Mouse (Mus musculus) heart, embryonic 15.5 days (tissue): ENCODE results near the gene A930002H24Rik. TPM values are rescaled to one million over a fixed set of nuclear protein-coding genes. Genes with fewer than 3 reads are reported as not detected.
A peak's percentile ranks its signal among the peaks of the same experiment; 100 is the strongest.

Source experiments
- ATAC-seq: fragments of 200-750 bp; cut with Nextera tagmentation; replicated peaks from 2 replicates; pipeline ENCODE4 v1.8.0; 2017; ENCODE audit warnings: low read depth, moderate TSS enrichment; ENCODE audit not compliant: insufficient number of reproducible peaks, insufficient read depth, low FRiP score
- H3K27ac ChIP-seq: fragments of 300-500 bp; sonication (generic); 2 replicates; pipeline ENCODE4 v1.5.1; 2015; ENCODE audit warnings: mild to moderate bottlenecking, inconsistent platforms
- H3K27me3 ChIP-seq: fragments of 300-500 bp; sonication (generic); 2 replicates; pipeline ENCODE4 v1.6.1; 2015; ENCODE audit warnings: inconsistent platforms
- H3K36me3 ChIP-seq: fragments of 300-500 bp; sonication (generic); 2 replicates; pipeline ENCODE4 v1.6.1; 2015; ENCODE audit warnings: mild to moderate bottlenecking, inconsistent platforms
- H3K4me1 ChIP-seq: fragments of 300-500 bp; sonication (generic); replicated peaks from 2 replicates; pipeline ENCODE4 v1.6.1; 2015; ENCODE audit warnings: inconsistent platforms
- H3K4me2 ChIP-seq: fragments of 300-500 bp; sonication (generic); 2 replicates; pipeline ENCODE4 v1.6.1; 2015; ENCODE audit warnings: inconsistent platforms, mild to moderate bottlenecking, moderate library complexity
- H3K4me3 ChIP-seq: fragments of 300-500 bp; sonication (generic); 2 replicates; pipeline ENCODE4 v1.5.1; 2015; ENCODE audit warnings: mild to moderate bottlenecking, inconsistent platforms
- H3K9ac ChIP-seq: fragments of 300-500 bp; sonication (generic); 2 replicates; pipeline ENCODE4 v1.6.1; 2015; ENCODE audit warnings: mild to moderate bottlenecking, inconsistent platforms
- H3K9me3 ChIP-seq: fragments of 300-500 bp; sonication (generic); replicated peaks from 2 replicates; pipeline ENCODE4 v1.6.1; 2016; ENCODE audit warnings: inconsistent platforms
- WGBS: fragments of 180-500 bp; shearing (Covaris S2); methylation state at CpG from one replicate; pipeline ENCODE4 v1.1.7; 2015; ENCODE audit warnings: mixed read lengths; 5-methylcytosine and 5-hydroxymethylcytosine counted together
- polyA plus RNA-seq: library from polyadenylated mRNA; unstranded; fragments of >200 nt; fragmentation: Nextera tagmentation; extraction: Ambion mirVana; gene quantifications from 2 replicates; pipeline ENCODE4 v1.2.1, GENCODE M21; 2015

Gene A930002H24Rik
- polyA plus RNA-seq, result 2.1 and 2.8 TPM in 2 replicates

- under 1% methylated on average over 55 of the region's 55 CpGs for WGBS
- Histone ChIP-seq H3K9me3 (no peaks in the 10 kb centered on the region), H3K36me3 (no peaks in the 10 kb centered on the region), H3K27ac (peak within 1 kb of the TSS; percentile 85), H3K4me2 (peak within 1 kb of the TSS; percentile 93), H3K9ac (peak within 1 kb of the TSS; percentile 73), H3K4me3 (peak within 1 kb of the TSS; percentile 71), H3K27me3 (no peaks in the 10 kb centered on the region), H3K4me1 (peaks cover 9% of the 10 kb centered on the region; the same call in 1 of the 2 replicates)
- peak; percentile 99 for ATAC-seq
Measured at GRCm38 (mm10) chr17:63863647-63864149, at the start of gene A930002H24Rik. A930002H24Rik (minus strand) TSS chr17:63863791.

DNA sequence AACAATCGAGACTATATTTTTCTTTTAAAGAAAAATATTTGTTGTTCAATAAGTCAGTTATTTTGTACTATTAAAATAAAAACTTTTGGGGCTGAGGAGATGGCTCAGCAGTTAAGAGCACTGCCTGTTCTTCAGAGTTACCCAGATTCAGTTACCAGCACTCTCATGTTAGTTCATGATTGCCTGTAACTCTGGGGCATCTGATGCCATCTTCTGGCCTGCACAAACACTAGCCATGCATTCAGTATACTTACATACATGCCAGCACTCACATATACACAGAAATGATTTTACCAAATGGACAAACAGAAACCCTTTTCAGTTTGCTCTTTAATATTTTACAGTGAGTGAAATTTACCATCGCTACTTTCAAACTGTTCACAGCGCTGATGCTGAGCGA is 45.7 kb upstream of the A930002H24Rik start:
- Histone ChIP-seq H3K4me3 (no peak overlapping the region), H3K4me1 (no peaks in the 10 kb centered on the region), H3K36me3 (no peaks in the 10 kb centered on the region), H3K4me2 (no peak overlapping the region), H3K9ac (no peak overlapping the region), H3K27ac (no peak overlapping the region), H3K9me3 (no peaks in the 10 kb centered on the region), H3K27me3 (no peaks in the 10 kb centered on the region)
- WGBS, result 93% methylated on average over 4 of the region's 4 CpGs
- ATAC-seq, result no peak

GRCm38 (mm10) chr17:63897050-63897449 is 33.5 kb upstream of the A930002H24Rik start:
- H3K4me2 ChIP-seq, result no peak overlapping the region
- H3K36me3 ChIP-seq, result no peaks in the 10 kb centered on the region
- H3K9ac ChIP-seq, result no peak overlapping the region
- H3K4me1 ChIP-seq, result no peaks in the 10 kb centered on the region
- no peak overlapping the region for H3K27ac ChIP-seq
- no peak overlapping the region for H3K4me3 ChIP-seq
- no peaks in the 10 kb centered on the region for H3K27me3 ChIP-seq
- WGBS, result 86% methylated on average over 7 of the region's 7 CpGs
- no peak for ATAC-seq
- H3K9me3 ChIP-seq, result no peaks in the 10 kb centered on the region

GRCm38 (mm10) chr17:63895829-63896228 is 32.2 kb upstream of the A930002H24Rik start:
- H3K4me2 ChIP-seq, result no peak overlapping the region
- H3K9me3 ChIP-seq, result no peaks in the 10 kb centered on the region
- H3K9ac ChIP-seq, result no peak overlapping the region
- H3K27me3 ChIP-seq, result no peaks in the 10 kb centered on the region
- H3K4me3 ChIP-seq, result no peak overlapping the region
- no peak overlapping the region for H3K27ac ChIP-seq
- no peaks in the 10 kb centered on the region for H3K4me1 ChIP-seq
- no peak for ATAC-seq
- no peaks in the 10 kb centered on the region for H3K36me3 ChIP-seq
- 55% methylated on average over 3 of the region's 3 CpGs for WGBS

DNA sequence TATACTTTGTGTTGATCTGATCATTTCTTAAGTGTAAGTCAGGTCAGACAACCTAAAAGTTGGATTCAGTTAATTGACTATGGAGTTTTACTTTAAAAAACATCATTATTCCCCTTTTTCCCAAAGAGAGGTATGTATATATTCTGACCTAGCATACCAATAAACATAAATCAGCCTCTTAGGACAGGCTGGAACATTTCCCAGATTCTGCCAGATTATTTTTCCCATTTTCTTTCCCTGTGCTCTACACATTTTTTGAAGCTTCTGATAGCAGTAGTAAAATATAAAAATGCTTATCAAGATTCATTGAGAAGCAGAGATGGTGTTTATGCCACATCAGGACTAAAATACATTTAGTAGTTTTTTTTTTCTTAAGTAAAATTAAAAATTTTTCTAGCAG is 27.0 kb upstream of the A930002H24Rik start:
- Histone ChIP-seq H3K4me2 (no peak overlapping the region), H3K9me3 (no peaks in the 10 kb centered on the region), H3K4me1 (no peaks in the 10 kb centered on the region), H3K27ac (no peak overlapping the region), H3K9ac (no peak overlapping the region), H3K36me3 (no peaks in the 10 kb centered on the region), H3K27me3 (no peaks in the 10 kb centered on the region), H3K4me3 (no peak overlapping the region)
- no peak for ATAC-seq

GRCm38 (mm10) chr17:63886988-63887387 is 23.4 kb upstream of the A930002H24Rik start:
- Histone ChIP-seq H3K27me3 (no peaks in the 10 kb centered on the region), H3K4me2 (no peak overlapping the region), H3K36me3 (no peaks in the 10 kb centered on the region), H3K27ac (no peak overlapping the region), H3K9me3 (no peaks in the 10 kb centered on the region), H3K9ac (no peak overlapping the region), H3K4me3 (no peak overlapping the region), H3K4me1 (no peaks in the 10 kb centered on the region)
- 96% methylated on average over 2 of the region's 2 CpGs for WGBS
- ATAC-seq, result no peak

GRCm38 (mm10) chr17:63880009-63880408 is 16.4 kb upstream of the A930002H24Rik start:
- no peak overlapping the region for H3K4me3 ChIP-seq
- H3K27me3 ChIP-seq, result no peaks in the 10 kb centered on the region
- WGBS, result 70% methylated on average over 4 of the region's 4 CpGs
- H3K4me1 ChIP-seq, result no peaks in the 10 kb centered on the region
- no peaks in the 10 kb centered on the region for H3K36me3 ChIP-seq
- H3K27ac ChIP-seq, result no peak overlapping the region
- H3K4me2 ChIP-seq, result no peak overlapping the region
- no peak overlapping the region for H3K9ac ChIP-seq
- no peaks in the 10 kb centered on the region for H3K9me3 ChIP-seq
- ATAC-seq, result no peak

- no peaks in the 10 kb centered on the region for H3K27me3 ChIP-seq
- no peak overlapping the region for H3K9ac ChIP-seq
- no peak overlapping the region for H3K4me3 ChIP-seq
- H3K4me1 ChIP-seq, result no peaks in the 10 kb centered on the region
- H3K27ac ChIP-seq, result no peak overlapping the region
- no peaks in the 10 kb centered on the region for H3K36me3 ChIP-seq
- ATAC-seq, result no peak
- H3K9me3 ChIP-seq, result no peaks in the 10 kb centered on the region
- WGBS, result 87% methylated on average over 4 of the region's 4 CpGs
- H3K4me2 ChIP-seq, result no peak overlapping the region
Measured at GRCm38 (mm10) chr17:63878889-63879288, 15.3 kb upstream of the A930002H24Rik start.

DNA sequence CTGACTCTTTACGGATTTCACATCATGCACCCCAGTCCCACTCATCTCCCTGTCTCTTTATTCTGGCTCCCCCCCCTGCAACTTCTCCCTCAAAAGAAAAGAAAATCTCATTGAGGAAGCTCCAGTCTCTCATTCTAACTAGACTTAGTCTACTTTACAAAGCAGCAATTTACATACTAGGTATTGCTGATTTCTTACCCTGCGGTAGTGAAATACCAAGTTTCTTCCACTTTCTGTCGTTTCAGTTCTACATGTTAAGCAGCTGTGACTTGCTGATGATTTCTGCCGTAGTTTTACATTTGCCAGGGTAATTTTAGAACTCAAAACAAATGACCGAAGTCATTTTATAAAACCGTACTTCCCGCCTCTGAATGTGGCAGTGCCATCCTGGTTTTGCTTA is 8.2 kb upstream of the A930002H24Rik start:
- no peak overlapping the region for H3K9ac ChIP-seq
- no peak overlapping the region for H3K4me2 ChIP-seq
- no peak overlapping the region for H3K27ac ChIP-seq
- 0 out of 2 replicates have a peak, but pooled peaks cover 2% of the 10 kb centered on the region for H3K4me1 ChIP-seq
- H3K4me3 ChIP-seq, result no peak overlapping the region
- no peaks in the 10 kb centered on the region for H3K9me3 ChIP-seq
- H3K36me3 ChIP-seq, result no peaks in the 10 kb centered on the region
- no peaks in the 10 kb centered on the region for H3K27me3 ChIP-seq
- no peak for ATAC-seq
- WGBS, result 90% methylated on average over 7 of the region's 7 CpGs

- peak overlapping the region; percentile 93 for H3K4me2 ChIP-seq
- H3K36me3 ChIP-seq, result no peaks in the 10 kb centered on the region
- peak overlapping the region; percentile 73 for H3K9ac ChIP-seq
- ATAC-seq, result peak; percentile 68
- peaks cover 9% of the 10 kb centered on the region; the same call in 1 of the 2 replicates for H3K4me1 ChIP-seq
- H3K27me3 ChIP-seq, result no peaks in the 10 kb centered on the region
- H3K4me3 ChIP-seq, result peak overlapping the region; percentile 71
- H3K27ac ChIP-seq, result peak overlapping the region; percentile 65
- no peaks in the 10 kb centered on the region for H3K9me3 ChIP-seq
- under 1% methylated on average over 45 of the region's 48 CpGs for WGBS
Measured at GRCm38 (mm10) chr17:63864171-63864571, 580 bp upstream of the A930002H24Rik start.

DNA sequence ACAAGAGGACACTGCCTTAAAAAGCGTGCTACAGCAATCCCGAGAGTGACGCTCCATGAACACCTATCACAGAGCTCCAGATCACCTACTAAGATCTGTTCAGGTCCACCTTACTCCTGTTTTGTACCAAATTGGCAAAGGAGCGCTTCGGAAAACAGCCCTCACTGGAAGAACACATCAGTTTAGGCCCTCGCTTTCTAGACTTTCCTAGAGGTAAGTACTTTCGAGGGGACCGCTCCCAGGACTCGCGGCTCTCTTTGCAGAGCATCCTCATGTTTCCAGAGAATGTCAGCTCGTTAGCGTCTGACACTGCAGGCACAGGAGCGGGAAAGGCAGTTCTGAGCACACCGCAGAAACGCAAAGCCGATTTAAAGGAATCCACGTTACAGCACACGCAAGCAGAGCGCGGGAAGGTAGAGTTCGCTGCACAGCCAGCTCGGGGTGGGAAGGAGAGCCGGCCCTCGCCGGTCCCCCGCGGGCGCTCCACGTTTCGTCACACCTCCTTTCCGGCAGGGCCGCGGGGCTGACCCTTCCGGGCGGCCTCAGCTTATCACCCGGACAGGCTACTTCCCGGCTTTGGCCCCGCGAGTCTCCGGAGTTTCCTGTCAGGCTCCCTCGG is 470 bp downstream of the A930002H24Rik start, which contains the start of gene Fer:
Gene Fer, plus strand, starts transcription at position 51 of the 619 bp plus-strand sequence.
- Histone ChIP-seq H3K4me3 (peak within 1 kb of the TSS; percentile 71), H3K36me3 (no peaks in the 10 kb centered on the region), H3K4me1 (peaks cover 9% of the 10 kb centered on the region; the same call in 1 of the 2 replicates), H3K4me2 (peak within 1 kb of the TSS; percentile 93), H3K27ac (peak within 1 kb of the TSS; percentile 85), H3K27me3 (no peaks in the 10 kb centered on the region), H3K9me3 (no peaks in the 10 kb centered on the region), H3K9ac (peak within 1 kb of the TSS; percentile 73)
- peak; percentile 50 for ATAC-seq
- WGBS, result 1% methylated on average over 41 of the region's 41 CpGs

GRCm38 (mm10) chr17:63862399-63862798 is 1.2 kb downstream of the A930002H24Rik start:
- Histone ChIP-seq H3K4me3 (peak overlapping the region; percentile 71; the same call in 1 of the 2 replicates), H3K4me2 (peak overlapping the region; percentile 81; the same call in 1 of the 2 replicates)

More at GRCm38 (mm10) chr17:63862399-63862798, 1.2 kb downstream of the A930002H24Rik start:
- Histone ChIP-seq H3K9ac (no peak overlapping the region), H3K36me3 (no peaks in the 10 kb centered on the region), H3K4me1 (peaks cover 9% of the 10 kb centered on the region; the same call in 1 of the 2 replicates), H3K27me3 (no peaks in the 10 kb centered on the region), H3K27ac (no peak overlapping the region), H3K9me3 (no peaks in the 10 kb centered on the region)
- ATAC-seq, result no peak
- WGBS, result 32% methylated on average over 3 of the region's 3 CpGs
